Mouse (Mus musculus) liver, embryonic 18 days (tissue): ENCODE results near the gene Lrrc14b. TPM values are rescaled to one million over a fixed set of nuclear protein-coding genes. Genes with fewer than 3 reads are reported as not detected.

ENCODE experiments used
- polyA plus RNA-seq: library from polyadenylated mRNA; depleted of rRNA; stranded (reverse); fragments of >200 nt; gene quantifications from 2 replicates; pipeline ENCODE4 v1.2.3, GENCODE M21; 2012; rRNA removed

Lrrc14b gene
- 0.07 and 0.13 TPM in 2 replicates for polyA plus RNA-seq

DNA sequence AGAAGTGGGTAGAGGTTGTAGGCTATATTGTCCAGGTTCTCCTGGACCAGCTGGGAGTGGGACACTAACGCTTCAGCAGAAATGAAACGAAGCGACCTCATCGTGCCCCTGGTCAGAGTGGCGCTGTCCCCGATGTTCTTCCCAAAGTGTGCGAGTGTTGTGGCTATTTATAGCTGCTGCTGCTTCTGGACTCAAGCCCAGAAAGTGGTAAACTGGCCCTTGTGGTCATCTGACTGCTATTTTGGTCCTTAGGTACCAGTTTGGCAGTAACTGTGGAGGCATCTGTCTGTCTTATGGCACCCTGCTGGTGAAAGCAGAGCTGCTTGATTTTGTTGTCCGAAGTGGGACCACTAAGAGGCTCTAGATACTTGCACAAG lies at the start of gene Lrrc14b:
Gene Lrrc14b, minus strand, starts transcription at position 147 of the 377 bp plus-strand sequence.

DNA sequence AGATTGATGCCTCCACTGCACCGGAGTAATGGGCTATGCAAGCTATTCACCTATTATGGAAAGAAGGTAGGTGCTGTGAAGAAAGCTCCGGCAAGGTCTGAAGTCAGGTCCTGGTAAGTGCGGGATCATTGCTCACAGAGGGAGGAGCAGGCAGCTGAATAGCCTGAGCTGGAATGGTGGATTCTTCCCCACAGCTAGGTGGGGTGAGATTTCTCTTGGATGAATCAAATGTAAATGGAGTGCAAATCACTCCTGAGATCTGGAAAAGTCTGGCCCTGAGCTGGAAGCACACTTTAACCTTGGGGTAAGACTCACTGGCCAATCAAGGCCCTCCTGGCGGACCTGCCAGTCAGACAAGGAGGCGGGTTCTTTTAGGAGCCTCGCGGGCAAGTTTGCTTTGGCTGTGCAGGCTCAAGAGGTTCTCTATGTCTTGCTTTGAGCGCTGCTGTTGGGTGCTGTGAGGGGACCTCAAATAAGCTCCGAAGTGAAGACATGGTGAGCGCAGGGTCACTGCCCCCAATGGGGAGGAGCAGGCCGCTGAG lies 35.6 kb upstream of the Lrrc14b start, which contains the start of gene Ftl1-ps1:
Gene Ftl1-ps1, plus strand, starts transcription at position 397 of the 542 bp plus-strand sequence.

DNA sequence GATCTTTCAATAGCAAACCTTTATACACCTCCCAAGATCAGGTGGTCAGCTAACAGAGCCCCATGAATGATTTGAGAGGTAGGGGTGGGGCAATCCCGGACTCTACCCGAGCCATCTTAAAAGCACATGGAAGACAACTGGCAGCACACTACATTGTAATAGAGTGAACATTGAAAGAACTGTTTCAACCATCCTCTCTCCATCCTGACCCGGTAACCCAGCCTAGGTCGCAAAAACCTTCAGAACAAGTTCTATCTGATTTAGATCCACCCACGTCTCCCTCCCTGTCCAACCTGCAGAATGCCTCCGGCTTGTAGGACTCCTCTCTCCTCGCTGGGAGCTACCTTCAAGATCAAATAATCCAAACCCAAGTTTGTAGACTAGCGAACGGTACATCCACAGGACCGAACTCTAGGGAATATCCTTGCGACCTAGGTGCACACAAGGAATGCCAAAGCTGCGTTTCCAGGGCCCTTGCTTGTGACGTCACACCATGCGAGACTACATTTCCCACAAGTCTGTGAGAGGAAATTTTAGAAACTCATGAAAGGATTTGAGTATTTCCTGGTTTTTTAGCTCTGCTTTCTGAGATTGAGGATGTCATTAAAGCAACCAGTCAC lies 26.7 kb upstream of the Lrrc14b start, which contains the start of gene Zfp72:
Gene Zfp72, minus strand, starts transcription at position 466 of the 620 bp plus-strand sequence.

DNA sequence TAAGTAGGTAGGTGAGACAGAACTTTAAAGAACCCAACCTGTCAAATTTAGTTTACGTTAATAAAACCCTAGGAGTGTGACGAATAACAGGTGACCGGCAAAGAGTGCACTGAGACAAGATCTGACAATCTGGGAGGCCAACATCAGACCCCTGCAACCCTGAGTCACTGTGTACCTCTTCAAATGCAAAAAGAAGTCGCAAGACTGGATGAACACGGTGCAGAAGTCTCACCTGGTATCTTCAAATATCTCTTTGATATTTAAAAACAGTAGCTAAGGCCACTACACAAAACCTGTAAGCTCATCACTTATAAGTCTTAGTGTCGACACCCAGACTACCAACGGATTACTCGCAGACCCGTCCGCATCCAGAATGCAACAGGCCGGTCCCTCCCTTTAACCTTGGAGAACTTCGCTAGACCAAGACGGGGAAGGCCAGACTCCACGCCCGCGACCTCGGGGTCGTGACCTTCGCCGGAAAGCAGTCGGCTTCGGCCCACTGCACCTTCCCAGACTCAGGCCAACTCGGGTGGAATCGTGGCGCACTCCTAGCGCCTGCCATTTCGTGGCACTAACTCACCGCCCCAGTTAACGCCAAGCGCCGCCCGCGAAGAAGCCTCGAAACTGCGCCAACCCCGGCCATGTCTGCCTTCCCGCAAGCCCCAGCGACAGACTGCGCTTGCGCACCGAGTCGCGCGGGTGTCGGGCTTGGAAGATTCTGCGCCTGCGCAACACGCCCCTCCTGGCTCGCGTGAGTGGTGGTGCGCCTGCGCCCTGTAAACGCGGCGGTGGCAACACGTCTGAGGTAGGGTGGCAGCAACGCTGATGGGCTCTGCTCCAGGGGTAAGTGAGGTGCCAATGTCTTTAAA lies 14.0 kb downstream of the Lrrc14b start, which contains the start of the genes Sdha and Ccdc127:
Gene Sdha, minus strand, starts transcription at position 715 of the 869 bp plus-strand sequence.
Gene Ccdc127, plus strand, starts transcription at position 744 of the 869 bp plus-strand sequence.

GRCm38 (mm10) chr13:74317170-74317849 lies 46.5 kb downstream of the Lrrc14b start, which contains the start of gene Pdcd6:
Gene Pdcd6 (minus strand): TSS chr13:74317580.

Other genes starting within 250 kb of the Lrrc14b start
- 0.01 TPM in 1 of 2 replicates, not detected in the other for gene Slc9a3, start 242.5 kb downstream of the Lrrc14b start, polyA plus RNA-seq
- 10.2 and 10.6 TPM in 2 replicates for gene Exoc3, start 155.3 kb downstream of the Lrrc14b start, polyA plus RNA-seq
- gene Ahrr, start 71.7 kb downstream of the Lrrc14b start, polyA plus RNA-seq, result 0.10 and 0.22 TPM in 2 replicates
- gene Pdcd6, start 46.4 kb downstream of the Lrrc14b start, polyA plus RNA-seq, result 61.4 and 64.4 TPM in 2 replicates
- 109 and 111 TPM in 2 replicates for gene Sdha, start 13.7 kb downstream of the Lrrc14b start, polyA plus RNA-seq
- 3.8 and 4.9 TPM in 2 replicates for gene Ccdc127, start 13.7 kb downstream of the Lrrc14b start, polyA plus RNA-seq
- 0.26 and 0.37 TPM in 2 replicates for gene Zfp72, start 26.8 kb upstream of the Lrrc14b start, polyA plus RNA-seq
- 37.8 and 60.0 TPM in 2 replicates for gene Ftl1-ps1, start 35.7 kb upstream of the Lrrc14b start, polyA plus RNA-seq
- gene Zfp825, start 130.0 kb upstream of the Lrrc14b start, polyA plus RNA-seq, result 3.7 and 3.9 TPM in 2 replicates